Mouse (Mus musculus): ENCODE data around the gene Slc6a16. TPM values are rescaled to one million over a fixed set of nuclear protein-coding genes. Genes with fewer than 3 reads are reported as not detected.
A peak's percentile ranks its signal among the peaks of the same experiment; 100 is the strongest.
"Not testable (repeated sequence)": the region's sequence is repeated elsewhere in the genome, so short reads cannot be mapped to it uniquely, and the experiment has no call there.

Slc6a16 gene
- polyA plus RNA-seq, 1 experiment from 2014 or later, result not detected

- 0 out of 2 replicates have a peak overlapping the region, but pooled peaks have one; percentile 21 for H3K4me3 ChIP-seq
- H3K4me2 ChIP-seq, result peak overlapping the region; percentile 59
- no peak overlapping the region for H3K9ac ChIP-seq
- 59% methylated on average over 17 of the region's 17 CpGs for WGBS (ENCODE audit: insufficient replicate concordance)
- no peaks in the 10 kb centered on the region for H3K9me3 ChIP-seq (replicated peaks)
- peaks cover 15% of the 10 kb centered on the region for H3K36me3 ChIP-seq
- H3K27ac ChIP-seq, result no peak overlapping the region
- peaks cover 69% of the 10 kb centered on the region for H3K4me1 ChIP-seq
- peaks cover 12% of the 10 kb centered on the region; the same call in 1 of the 2 replicates for H3K27me3 ChIP-seq (replicated peaks)
- ATAC-seq, result no peak
Observed at GRCm38 (mm10) chr7:45235656-45236180, 5.2 kb upstream of the Slc6a16 start.

GRCm38 (mm10) chr7:45237747-45238699, 2.9 kb upstream of the Slc6a16 start:
- no peaks in the 10 kb centered on the region for H3K9me3 ChIP-seq (replicated peaks)
- peak overlapping the region; percentile 74 for H3K4me2 ChIP-seq
- H3K27ac ChIP-seq, result peak overlapping the region; percentile 65
- H3K27me3 ChIP-seq (replicated peaks), result peaks cover 18% of the 10 kb centered on the region; the same call in 1 of the 2 replicates
- no peaks in the 10 kb centered on the region; the same call in 1 of the 2 replicates for H3K36me3 ChIP-seq
- H3K4me3 ChIP-seq, result peak overlapping the region; percentile 52
- H3K9ac ChIP-seq, result peak overlapping the region; percentile 54
- peaks cover 68% of the 10 kb centered on the region for H3K4me1 ChIP-seq
- WGBS (ENCODE audit: insufficient replicate concordance), result 45% methylated on average over 17 of the region's 17 CpGs
- ATAC-seq, result no peak

- WGBS (ENCODE audit: insufficient replicate concordance), result 9% methylated on average over 20 of the region's 20 CpGs
- Histone ChIP-seq H3K36me3 (no peaks in the 10 kb centered on the region), H3K27ac (peak within 1 kb of the TSS; percentile 65), H3K4me1 (peaks cover 59% of the 10 kb centered on the region), H3K9ac (peak within 1 kb of the TSS; percentile 54), H3K9me3 (replicated peaks) (no peaks in the 10 kb centered on the region), H3K4me3 (peak within 1 kb of the TSS; percentile 52), H3K27me3 (replicated peaks) (peaks cover 18% of the 10 kb centered on the region; the same call in 1 of the 2 replicates), H3K4me2 (peak within 1 kb of the TSS; percentile 74)
- ATAC-seq, result peak; percentile 75
Observed at GRCm38 (mm10) chr7:45238723-45239496, 2.0 kb upstream of the Slc6a16 start, which contains the start of gene Cd37. TSS of gene Cd37 (minus strand) at chr7:45239115.

- no peaks in the 10 kb centered on the region for H3K9me3 ChIP-seq (replicated peaks)
- H3K9ac ChIP-seq, result no peak overlapping the region
- no peak overlapping the region for H3K4me2 ChIP-seq
- H3K36me3 ChIP-seq, result no peaks in the 10 kb centered on the region
- H3K27ac ChIP-seq, result no peak overlapping the region
- no peak overlapping the region for H3K4me3 ChIP-seq
- peaks cover 47% of the 10 kb centered on the region for H3K4me1 ChIP-seq
- WGBS (ENCODE audit: insufficient replicate concordance), result 62% methylated on average over 7 of the region's 7 CpGs
- peaks cover 18% of the 10 kb centered on the region; the same call in 1 of the 2 replicates for H3K27me3 ChIP-seq (replicated peaks)
- ATAC-seq, result no peak
Observed at GRCm38 (mm10) chr7:45240109-45240508, 776 bp upstream of the Slc6a16 start.

- 75% methylated on average over 6 of the region's 6 CpGs for WGBS (ENCODE audit: insufficient replicate concordance)
- Histone ChIP-seq H3K27me3 (replicated peaks) (peaks cover 11% of the 10 kb centered on the region; the same call in 1 of the 2 replicates), H3K36me3 (no peaks in the 10 kb centered on the region), H3K9me3 (replicated peaks) (no peaks in the 10 kb centered on the region), H3K4me2 (peak overlapping the region; percentile 41), H3K9ac (no peak overlapping the region), H3K4me1 (peaks cover 39% of the 10 kb centered on the region), H3K4me3 (no peak overlapping the region), H3K27ac (no peak overlapping the region)
- no peak for ATAC-seq
Observed at GRCm38 (mm10) chr7:45241389-45241749, 484 bp downstream of the Slc6a16 start.

- Histone ChIP-seq H3K4me1 (no peaks in the 10 kb centered on the region), H3K27me3 (replicated peaks) (no peaks in the 10 kb centered on the region), H3K4me3 (no peak overlapping the region), H3K36me3 (no peaks in the 10 kb centered on the region), H3K4me2 (no peak overlapping the region), H3K9ac (no peak overlapping the region), H3K9me3 (replicated peaks) (no peaks in the 10 kb centered on the region), H3K27ac (no peak overlapping the region)
- no peak for ATAC-seq
- WGBS (ENCODE audit: insufficient replicate concordance), result 29% methylated on average over 3 of the region's 3 CpGs
Observed at GRCm38 (mm10) chr7:45247666-45248065, 6.8 kb downstream of the Slc6a16 start.

- no peak for ATAC-seq
- Histone ChIP-seq H3K4me3 (no peak overlapping the region), H3K36me3 (no peaks in the 10 kb centered on the region), H3K9ac (no peak overlapping the region), H3K27me3 (replicated peaks) (peaks cover 13% of the 10 kb centered on the region; the same call in 1 of the 2 replicates), H3K9me3 (replicated peaks) (no peaks in the 10 kb centered on the region), H3K4me2 (no peak overlapping the region), H3K4me1 (no peaks in the 10 kb centered on the region), H3K27ac (no peak overlapping the region)
- WGBS (ENCODE audit: insufficient replicate concordance), result 75% methylated on average over 8 of the region's 8 CpGs
Observed at GRCm38 (mm10) chr7:45253806-45254205, 12.9 kb downstream of the Slc6a16 start.

- H3K27me3 ChIP-seq (replicated peaks), result peaks cover 31% of the 10 kb centered on the region
- H3K9ac ChIP-seq; H3K27ac ChIP-seq; H3K9me3 ChIP-seq (replicated peaks); ATAC-seq; H3K36me3 ChIP-seq; H3K4me2 ChIP-seq; H3K4me3 ChIP-seq; H3K4me1 ChIP-seq: not testable (repeated sequence)
- 57% methylated on average over 5 of the region's 7 CpGs for WGBS (ENCODE audit: insufficient replicate concordance)
Observed at GRCm38 (mm10) chr7:45255822-45256221, 14.9 kb downstream of the Slc6a16 start.

- H3K9ac ChIP-seq, result no peak overlapping the region
- WGBS (ENCODE audit: insufficient replicate concordance), result 50% methylated on average over 11 of the region's 11 CpGs
- H3K36me3 ChIP-seq, result no peaks in the 10 kb centered on the region
- no peak for ATAC-seq
- H3K4me3 ChIP-seq, result no peak overlapping the region
- no peaks in the 10 kb centered on the region for H3K9me3 ChIP-seq (replicated peaks)
- peaks cover 36% of the 10 kb centered on the region for H3K27me3 ChIP-seq (replicated peaks)
- H3K27ac ChIP-seq, result no peak overlapping the region
- H3K4me1 ChIP-seq, result no peaks in the 10 kb centered on the region
- H3K4me2 ChIP-seq, result no peak overlapping the region
Observed at GRCm38 (mm10) chr7:45257063-45257840, 16.4 kb downstream of the Slc6a16 start.

GRCm38 (mm10) chr7:45259281-45259680, 18.4 kb downstream of the Slc6a16 start:
- H3K27me3 ChIP-seq (replicated peaks), result peaks cover 40% of the 10 kb centered on the region
- no peaks in the 10 kb centered on the region for H3K9me3 ChIP-seq (replicated peaks)
- H3K9ac ChIP-seq, result no peak overlapping the region
- no peak overlapping the region for H3K27ac ChIP-seq
- no peaks in the 10 kb centered on the region for H3K4me1 ChIP-seq
- H3K4me2 ChIP-seq, result no peak overlapping the region
- no peaks in the 10 kb centered on the region for H3K36me3 ChIP-seq
- no peak overlapping the region for H3K4me3 ChIP-seq
- no peak for ATAC-seq
- 72% methylated on average over 8 of the region's 8 CpGs for WGBS (ENCODE audit: insufficient replicate concordance)

GRCm38 (mm10) chr7:45262266-45262665, 21.4 kb downstream of the Slc6a16 start:
- Histone ChIP-seq H3K4me3 (no peak overlapping the region), H3K36me3 (no peaks in the 10 kb centered on the region), H3K27me3 (replicated peaks) (peaks cover 38% of the 10 kb centered on the region), H3K4me2 (no peak overlapping the region), H3K4me1 (no peaks in the 10 kb centered on the region), H3K27ac (no peak overlapping the region), H3K9ac (no peak overlapping the region), H3K9me3 (replicated peaks) (no peaks in the 10 kb centered on the region)
- 44% methylated on average over 7 of the region's 7 CpGs for WGBS (ENCODE audit: insufficient replicate concordance)
- no peak for ATAC-seq
